Mouse (Mus musculus) spleen, adult 2 months (tissue): ENCODE results near the gene Lcn9. TPM values are rescaled to one million over a fixed set of nuclear protein-coding genes. Genes with fewer than 3 reads are reported as not detected.

Source experiments
- DNase-seq, 2 experiments: peaks; one replicate each; pipeline versions ENCODE4 v3.0.0 to v3.0.0-alpha.2; 2012 to 2021; ENCODE audit warnings: low spot score in 2 of 2, low read depth in 1 of 2
- H3K27ac ChIP-seq: fragments of 200-500 bp; 2 replicates; pipeline ENCODE4 v1.5.1; 2012; ENCODE audit warnings: low read length, inconsistent platforms; ENCODE audit not compliant: insufficient read depth
- H3K27me3 ChIP-seq: fragments of 200-500 bp; 2 replicates; pipeline ENCODE4 v1.6.1; 2012; ENCODE audit warnings: mild to moderate bottlenecking, moderate library complexity, low read length, inconsistent platforms; ENCODE audit not compliant: control insufficient read depth, insufficient read depth
- H3K36me3 ChIP-seq: fragments of 200-500 bp; 2 replicates; pipeline ENCODE4 v1.6.1; 2012; ENCODE audit warnings: mild to moderate bottlenecking, low read length, inconsistent platforms; ENCODE audit not compliant: control insufficient read depth, insufficient read depth
- H3K4me1 ChIP-seq: fragments of 200-500 bp; 2 replicates; pipeline ENCODE4 v1.6.1; 2011; ENCODE audit warnings: inconsistent platforms; ENCODE audit not compliant: control insufficient read depth, insufficient read depth, insufficient read length
- H3K4me3 ChIP-seq: fragments of 200-500 bp; 2 replicates; pipeline ENCODE4 v1.5.1; 2011; ENCODE audit warnings: mild to moderate bottlenecking, inconsistent platforms; ENCODE audit not compliant: insufficient read depth, insufficient read length; ENCODE audit errors: extremely low read depth
- CTCF ChIP-seq: fragments of 200-500 bp; IDR thresholded peaks from 2 replicates; pipeline ENCODE4 v1.5.1; 2011; ENCODE audit warnings: mild to moderate bottlenecking, inconsistent platforms; ENCODE audit not compliant: insufficient read depth, insufficient read length, insufficient replicate concordance; ENCODE audit errors: extremely low read depth
- POLR2A ChIP-seq: fragments of 200-500 bp; IDR thresholded peaks from 2 replicates; pipeline ENCODE4 v1.6.1; 2011; ENCODE audit warnings: low read depth, low read length, inconsistent platforms
- WGBS: fragments of 180-500 bp; shearing (Covaris S2); methylation state at CpG from one replicate; pipeline ENCODE4 v1.1.7; 2018; 5-methylcytosine and 5-hydroxymethylcytosine counted together
- polyA plus RNA-seq: library from polyadenylated mRNA; depleted of rRNA; stranded (reverse); fragments of >200 nt; gene quantifications from 2 replicates; pipeline ENCODE4 v1.2.3, GENCODE M21; 2012; rRNA removed

Gene Lcn9
- not detected in 2 replicates for polyA plus RNA-seq

DNA sequence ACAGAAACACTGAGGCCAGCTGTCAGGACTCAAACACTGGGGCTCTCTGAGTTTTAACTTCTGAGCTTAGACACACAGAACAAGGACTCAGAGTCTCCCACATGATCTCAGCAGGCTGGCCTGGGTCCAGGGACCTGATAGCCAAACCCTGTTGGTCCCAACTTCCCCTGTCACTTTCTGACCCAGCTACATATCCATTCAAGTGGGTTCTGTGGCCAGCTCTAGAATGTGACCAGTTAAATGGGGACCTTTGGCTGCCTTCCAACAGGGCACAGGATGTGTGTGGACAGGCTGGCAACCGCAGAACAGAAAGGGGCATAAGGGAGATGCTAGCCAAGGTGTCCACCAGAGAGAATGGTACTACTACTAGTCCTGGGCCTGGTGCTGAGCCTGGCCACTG lies at the start of gene Lcn9:
TSS of gene Lcn9 (plus strand) at position 348 of the 400 bp plus-strand sequence.
- no peak for TF ChIP-seq POLR2A
- no peak for TF ChIP-seq CTCF
- Histone ChIP-seq H3K27ac (no peak within 1 kb of the TSS), H3K36me3 (no peaks in the 10 kb centered on the region), H3K27me3 (no peaks in the 10 kb centered on the region), H3K4me3 (no peak within 1 kb of the TSS), H3K4me1 (no peaks in the 10 kb centered on the region)
- WGBS, result 45% methylated on average over 1 of the region's 1 CpGs
- no peak for DNase-seq

DNA sequence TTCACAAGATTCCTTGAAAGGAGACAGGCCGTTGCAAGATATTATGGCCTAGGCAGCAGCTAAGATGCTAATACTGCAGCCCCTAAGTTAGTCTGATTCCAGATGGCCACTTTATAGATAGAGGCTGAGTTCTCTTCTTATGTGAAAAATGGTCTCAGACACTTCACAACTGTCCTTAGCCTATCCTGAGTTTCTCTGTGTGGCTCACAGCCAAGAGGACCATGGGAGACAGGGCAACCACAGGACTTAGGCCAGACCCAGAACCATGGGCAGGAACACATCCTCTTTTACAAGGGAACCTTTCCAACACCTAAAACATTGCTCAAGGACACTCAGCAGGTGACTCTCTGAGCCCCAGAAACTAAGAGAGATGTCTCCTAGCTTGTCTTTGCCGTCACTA lies 49.4 kb upstream of the Lcn9 start:
- WGBS, result 90% methylated on average over 2 of the region's 2 CpGs
- Histone ChIP-seq H3K4me1 (no peaks in the 10 kb centered on the region), H3K27me3 (no peaks in the 10 kb centered on the region), H3K27ac (no peak overlapping the region), H3K36me3 (no peaks in the 10 kb centered on the region), H3K4me3 (no peak overlapping the region)
- no peak for DNase-seq
- TF ChIP-seq CTCF (no peak), POLR2A (no peak)

GRCm38 (mm10) chr2:25774640-25775039 lies 48.3 kb upstream of the Lcn9 start:
- no peak for DNase-seq
- Histone ChIP-seq H3K27me3 (no peaks in the 10 kb centered on the region), H3K4me3 (no peak overlapping the region), H3K27ac (no peak overlapping the region), H3K4me1 (no peaks in the 10 kb centered on the region), H3K36me3 (no peaks in the 10 kb centered on the region)
- WGBS, result 60% methylated on average over 2 of the region's 2 CpGs
- no peak for TF ChIP-seq CTCF

DNA sequence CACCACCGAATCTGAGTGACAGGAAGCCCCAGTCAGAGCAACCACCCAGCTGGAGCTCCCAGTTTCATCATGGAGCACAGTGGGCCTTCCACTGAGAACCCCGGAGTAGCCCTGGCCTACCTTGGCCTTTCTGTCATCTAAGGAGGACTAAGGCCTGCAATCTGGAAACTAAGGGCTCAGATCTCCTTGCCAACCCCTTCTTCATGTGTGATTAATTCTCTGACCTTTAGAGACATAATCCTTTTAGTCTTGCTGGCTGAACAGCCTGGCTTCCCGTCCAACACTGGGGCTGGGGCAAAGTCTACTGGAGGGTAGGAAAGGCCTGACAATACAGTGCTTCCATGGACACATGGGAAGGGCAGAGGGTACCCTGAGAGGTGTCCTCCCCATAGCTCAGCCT lies 47.0 kb upstream of the Lcn9 start:
- WGBS, result 85% methylated on average over 3 of the region's 3 CpGs
- no peak for DNase-seq
- Histone ChIP-seq H3K27me3 (no peaks in the 10 kb centered on the region), H3K27ac (no peak overlapping the region), H3K4me1 (no peaks in the 10 kb centered on the region), H3K4me3 (no peak overlapping the region), H3K36me3 (no peaks in the 10 kb centered on the region)
- no peak for TF ChIP-seq POLR2A
- no peak for TF ChIP-seq CTCF

DNA sequence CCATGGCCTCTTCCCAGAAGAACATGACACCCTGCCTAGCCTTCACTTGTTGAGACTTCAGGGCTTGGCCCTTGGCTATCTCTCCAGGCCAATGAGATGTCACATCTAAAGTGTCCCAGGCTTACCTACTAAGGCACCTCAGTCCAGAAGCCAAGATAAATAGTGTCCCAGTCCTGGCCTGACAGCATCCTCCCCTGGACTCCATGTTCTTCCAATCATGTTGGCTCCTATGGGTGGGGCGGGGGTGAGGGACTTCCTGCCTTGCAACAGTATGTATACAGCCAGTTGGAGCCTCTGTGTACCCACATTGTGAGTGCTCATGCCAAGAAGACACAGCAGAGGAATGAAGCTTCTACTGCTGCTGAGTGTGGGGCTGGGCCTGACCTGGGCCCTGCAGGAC lies 46.2 kb upstream of the Lcn9 start, which contains the start of gene Lcn11:
TSS of gene Lcn11 (plus strand) at position 301 of the 400 bp plus-strand sequence.
- Histone ChIP-seq H3K4me3 (no peak within 1 kb of the TSS), H3K27me3 (no peaks in the 10 kb centered on the region), H3K27ac (no peak within 1 kb of the TSS), H3K36me3 (no peaks in the 10 kb centered on the region), H3K4me1 (no peaks in the 10 kb centered on the region)
- WGBS, result 96% methylated on average over 1 of the region's 1 CpGs
- DNase-seq, result no peak
- TF ChIP-seq CTCF, result no peak
- no peak for TF ChIP-seq POLR2A

DNA sequence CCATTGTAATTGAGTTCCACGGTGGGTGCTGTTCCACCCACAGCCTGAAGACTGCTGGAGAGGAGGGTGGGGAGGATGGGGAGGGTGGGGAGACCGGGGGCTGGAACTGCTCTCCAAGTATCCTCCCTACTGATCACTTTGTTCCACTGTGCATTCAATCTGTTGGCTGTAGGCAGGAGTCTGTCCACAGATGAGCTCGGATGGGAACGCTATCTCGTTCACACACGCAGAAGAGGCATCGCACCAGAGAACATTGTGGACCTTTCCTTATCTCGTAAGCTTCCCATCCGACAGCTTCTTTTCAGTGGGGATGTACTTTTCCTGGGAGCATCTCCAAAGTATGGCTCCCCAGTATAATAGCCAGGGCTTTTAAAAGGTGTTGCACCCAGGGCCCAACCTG lies 43.9 kb upstream of the Lcn9 start:
- TF ChIP-seq CTCF, result no peak
- TF ChIP-seq POLR2A, result no peak
- Histone ChIP-seq H3K27ac (no peak overlapping the region), H3K36me3 (no peaks in the 10 kb centered on the region), H3K4me3 (no peak overlapping the region), H3K27me3 (no peaks in the 10 kb centered on the region), H3K4me1 (no peaks in the 10 kb centered on the region)
- DNase-seq, result no peak
- 88% methylated on average over 9 of the region's 9 CpGs for WGBS

GRCm38 (mm10) chr2:25780921-25781320 lies 42.0 kb upstream of the Lcn9 start:
- Histone ChIP-seq H3K27ac (no peak overlapping the region), H3K4me1 (no peaks in the 10 kb centered on the region), H3K4me3 (no peak overlapping the region), H3K36me3 (no peaks in the 10 kb centered on the region), H3K27me3 (no peaks in the 10 kb centered on the region)
- DNase-seq, result no peak
- no peak for TF ChIP-seq POLR2A
- no peak for TF ChIP-seq CTCF
- 42% methylated on average over 4 of the region's 4 CpGs for WGBS

DNA sequence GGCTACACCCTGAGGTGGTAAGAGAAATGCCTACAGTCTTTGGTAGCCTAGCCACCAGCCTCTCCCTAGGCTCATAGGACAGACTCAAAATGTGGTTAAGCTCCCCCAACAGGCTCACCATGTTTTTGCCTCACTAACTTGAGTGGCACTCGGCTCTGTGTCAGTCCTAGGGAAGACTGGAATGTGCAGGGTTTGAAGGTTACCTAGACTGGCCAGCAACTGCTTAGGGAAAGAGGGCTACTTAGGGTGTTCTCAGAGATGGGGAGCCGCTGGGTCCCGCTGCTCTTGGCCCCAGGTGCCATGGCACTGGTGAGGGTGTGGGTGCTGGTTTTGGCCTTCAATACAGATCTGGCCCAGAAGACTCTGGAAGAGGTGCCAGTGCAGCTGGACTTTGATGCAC lies 41.0 kb upstream of the Lcn9 start, which contains the start of gene Gm13539:
TSS of gene Gm13539 (plus strand) at position 301 of the 400 bp plus-strand sequence.
- TF ChIP-seq POLR2A, result no peak
- TF ChIP-seq CTCF, result no peak
- Histone ChIP-seq H3K27ac (no peak within 1 kb of the TSS), H3K27me3 (no peaks in the 10 kb centered on the region), H3K4me1 (no peaks in the 10 kb centered on the region), H3K4me3 (no peak within 1 kb of the TSS), H3K36me3 (no peaks in the 10 kb centered on the region)
- DNase-seq, result no peak
- WGBS, result 84% methylated on average over 3 of the region's 3 CpGs
